In the genomic region with DNA sequence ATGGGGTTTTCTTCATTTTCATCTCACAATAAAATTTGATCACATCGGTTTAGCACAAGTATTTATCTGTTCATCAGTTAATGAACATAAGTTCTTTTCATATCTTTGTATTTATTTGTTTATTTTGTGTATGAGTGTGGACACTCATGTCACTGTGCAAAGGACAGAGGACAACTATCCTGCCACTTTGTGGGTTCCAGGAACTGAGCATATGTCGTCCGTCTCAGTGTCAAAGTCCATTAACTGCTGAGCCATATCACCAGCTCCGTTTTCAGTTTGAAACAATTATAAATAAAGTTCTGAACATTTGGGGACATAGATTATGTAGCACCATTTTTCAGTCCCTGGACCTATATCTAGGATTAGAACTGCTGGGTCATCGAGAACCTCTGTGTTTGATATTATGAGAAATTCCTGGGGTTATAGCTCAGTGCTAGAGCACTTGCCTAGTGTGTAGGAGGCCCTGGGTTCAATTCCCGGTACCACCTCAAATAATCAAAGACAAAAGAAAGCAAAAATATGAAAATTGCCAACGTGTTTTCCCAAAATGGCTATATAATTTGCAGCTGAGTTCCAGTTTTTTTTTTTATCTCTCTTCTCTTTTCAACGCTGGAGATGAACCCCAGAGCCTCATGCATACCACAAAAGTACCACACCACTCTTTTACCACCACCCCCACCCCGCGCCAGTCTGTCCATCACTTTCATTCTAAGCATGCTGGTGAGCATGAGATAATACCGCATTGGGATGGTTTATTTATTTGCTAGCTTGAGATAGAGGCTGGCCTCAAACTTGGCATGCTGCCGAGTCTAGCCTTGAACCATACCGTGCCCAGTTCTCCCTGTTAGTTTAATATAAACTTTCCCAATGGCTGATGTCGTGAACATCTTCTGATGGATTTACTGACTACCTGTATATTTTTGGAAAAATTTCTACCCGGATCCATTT, we compare ENCODE assay signal across 16 mouse cellular contexts. TPM values are rescaled to one million over a fixed set of nuclear protein-coding genes. Genes with fewer than 3 reads are reported as not detected.
DNase-seq lines count a peak whose midpoint lies in the region; ATAC-seq lines count a peak whose summit lies in the region.
"Had no signal": no experiment of that assay in that cellular context is flagged by ENCODE, and none has a peak within 500 bp of the region (broad histone marks: within the 10 kb centered on the region; RNA-seq: fewer than 3 reads in every experiment).

No protein-coding gene starts in this region.

- H3K27me3 ChIP-seq in liver, embryonic 16.5 days (ENCODE audit: control insufficient read depth, insufficient read depth, low read depth, low read length): no peaks in the 10 kb centered on the region
- H3K27me3 ChIP-seq in forebrain, embryonic 16.5 days (replicated peaks; ENCODE audit: control insufficient read depth, insufficient read depth, low read length): no peaks in the 10 kb centered on the region
- no peaks in the 10 kb centered on the region for H3K27me3 ChIP-seq in midbrain, embryonic 16.5 days (ENCODE audit: control insufficient read depth, insufficient read depth, low read depth, low read length)
- H3K27me3 ChIP-seq: hindbrain, embryonic 13.5 days; lung, embryonic 15.5 days had no signal

- DNase-seq in adrenal gland, adult (ENCODE audit: inconsistent age in 2 of 2, low spot score in 1 of 2): peak; percentile 34 to 51
- no peak for DNase-seq in adrenal gland, postnatal 4 days (ENCODE audit: low spot score in 2 of 2)
- DNase-seq in adrenal gland, adult 8-10 months: peak; percentile 18
- DNase-seq in kidney, adult 11 months: no peak
- DNase-seq: cerebellum, adult 9-11 months; kidney, postnatal 36 days; left cerebral cortex, postnatal 4 days; right cerebral cortex, postnatal 25 days had no signal

- peaks cover 49% of the 10 kb centered on the region for H3K4me1 ChIP-seq in liver, embryonic 16.5 days (ENCODE audit: control insufficient read depth, low read depth, low read length)
- peaks cover 21% of the 10 kb centered on the region for H3K4me1 ChIP-seq in forebrain, embryonic 16.5 days (replicated peaks; ENCODE audit: control insufficient read depth, insufficient read depth, low read length)
- peaks cover 26% of the 10 kb centered on the region for H3K4me1 ChIP-seq in midbrain, embryonic 16.5 days (ENCODE audit: control insufficient read depth, insufficient read depth, low read length)
- H3K4me1 ChIP-seq: lung, embryonic 15.5 days had no signal

- H3K9me3 ChIP-seq in liver, embryonic 16.5 days (replicated peaks; ENCODE audit: control insufficient read depth, low read length): no peaks in the 10 kb centered on the region
- no peaks in the 10 kb centered on the region for H3K9me3 ChIP-seq in forebrain, embryonic 16.5 days (ENCODE audit: control insufficient read depth, low read length)
- no peaks in the 10 kb centered on the region; the same call in 1 of the 2 replicates for H3K9me3 ChIP-seq in midbrain, embryonic 16.5 days (replicated peaks; ENCODE audit: control insufficient read depth, low read length, poor library complexity, severe bottlenecking)
- H3K9me3 ChIP-seq: hindbrain, embryonic 13.5 days; lung, embryonic 15.5 days had no signal

- H3K27ac ChIP-seq in liver, embryonic 16.5 days (ENCODE audit: low read length): peak overlapping the region; percentile 84
- no peak overlapping the region for H3K27ac ChIP-seq in forebrain, embryonic 16.5 days (ENCODE audit: low read length)
- no peak overlapping the region for H3K27ac ChIP-seq in midbrain, embryonic 16.5 days (ENCODE audit: low read length)
- H3K27ac ChIP-seq: forebrain, embryonic 10.5 days; lung, embryonic 15.5 days; midbrain, embryonic 10.5 days had no signal

- no peaks in the 10 kb centered on the region for H3K36me3 ChIP-seq in liver, embryonic 16.5 days (ENCODE audit: control insufficient read depth, insufficient read depth)
- H3K36me3 ChIP-seq in forebrain, embryonic 16.5 days (ENCODE audit: control insufficient read depth, insufficient read depth): no peaks in the 10 kb centered on the region
- H3K36me3 ChIP-seq in midbrain, embryonic 16.5 days (ENCODE audit: control insufficient read depth, insufficient read depth, low read length): no peaks in the 10 kb centered on the region
- H3K36me3 ChIP-seq: lung, embryonic 15.5 days had no signal

- H3K9ac ChIP-seq in liver, embryonic 16.5 days (ENCODE audit: low read depth, low read length): peak overlapping the region; percentile 44
- no peak overlapping the region for H3K9ac ChIP-seq in forebrain, embryonic 16.5 days (replicated peaks; ENCODE audit: low read depth, low read length)
- no peak overlapping the region for H3K9ac ChIP-seq in midbrain, embryonic 16.5 days (ENCODE audit: low read depth, low read length)
- H3K9ac ChIP-seq: hindbrain, embryonic 13.5 days; lung, embryonic 15.5 days had no signal

- peak overlapping the region; percentile 59 for H3K4me2 ChIP-seq in liver, embryonic 16.5 days (ENCODE audit: low read depth, low read length)
- no peak overlapping the region for H3K4me2 ChIP-seq in forebrain, embryonic 16.5 days (ENCODE audit: low read length)
- no peak overlapping the region for H3K4me2 ChIP-seq in midbrain, embryonic 16.5 days (ENCODE audit: low read length)
- H3K4me2 ChIP-seq: hindbrain, embryonic 13.5 days; lung, embryonic 15.5 days had no signal

- H3K4me3 ChIP-seq in liver, embryonic 16.5 days (ENCODE audit: low read depth, low read length): peak overlapping the region; percentile 25
- H3K4me3 ChIP-seq in forebrain, embryonic 16.5 days (replicated peaks; ENCODE audit: low read length): no peak overlapping the region
- H3K4me3 ChIP-seq in midbrain, embryonic 16.5 days (ENCODE audit: low read depth, low read length): no peak overlapping the region
- H3K4me3 ChIP-seq: forebrain, embryonic 10.5 days; hindbrain, embryonic 13.5 days; lung, embryonic 15.5 days; midbrain, embryonic 10.5 days had no signal

- ATAC-seq in erythroid progenitor cell, adult 5-6 weeks (replicated peaks; ENCODE audit: low FRiP score, poor library complexity, severe bottlenecking): peak; percentile 83
- peak; percentile 93 for ATAC-seq in liver, embryonic 16.5 days (ENCODE audit: low read depth)
- ATAC-seq in forebrain, embryonic 16.5 days: no peak
- no peak for ATAC-seq in midbrain, embryonic 16.5 days

- WGBS in liver, embryonic 16.5 days (ENCODE audit: insufficient replicate concordance): 25% methylated on average over 15 of the region's 15 CpGs
- 91% methylated on average over 15 of the region's 15 CpGs for WGBS in forebrain, embryonic 16.5 days
- WGBS in midbrain, embryonic 16.5 days: 93% methylated on average over 15 of the region's 15 CpGs

RNA-seq across cellular contexts. Expression of a gene that starts 28.6 kb away (rescaled TPM):
- total RNA-seq in adrenal gland, postnatal 4 days (2021): 10 to 100 TPM; 15.4 to 24.6 TPM
- total RNA-seq in adrenal gland, adult 8-10 months (2022): 1 to 10 TPM; 8.3 to 9.8 (median 8.7) TPM
- total RNA-seq in erythroid progenitor cell, adult 5-6 weeks (2015; ENCODE audit: low replicate concordance): 90.1 and 95.5 TPM in 2 replicates
- 69.6 and 91.1 TPM in 2 replicates for total RNA-seq in erythroid progenitor cell, adult 5-6 weeks (2017; ENCODE audit: low replicate concordance)
- 5.7 and 6.0 TPM in 2 replicates for polyA plus RNA-seq in liver, embryonic 16.5 days (2015; fragmentation: Nextera tagmentation; extraction: Ambion mirVana)
- polyA plus RNA-seq in forebrain, embryonic 16.5 days (2015; fragmentation: Nextera tagmentation; extraction: Ambion mirVana): 74.6 and 77.0 TPM in 2 replicates
- polyA plus RNA-seq in midbrain, embryonic 16.5 days (2015; fragmentation: Nextera tagmentation; extraction: Ambion mirVana): 58.3 and 74.4 TPM in 2 replicates

Comparison
In these comparisons a context has a peak if more than half of its experiments do, and no peak if none do; other contexts are left out.
1. DNase-seq: peak in adrenal gland, adult (2 of 2) and adrenal gland, adult 8-10 months (single experiment); none in adrenal gland, postnatal 4 days (0 of 2) and kidney, adult 11 months (single experiment).
2. ATAC-seq: peak in erythroid progenitor cell, adult 5-6 weeks (single experiment) and liver, embryonic 16.5 days (single experiment); none in forebrain, embryonic 16.5 days (single experiment) and midbrain, embryonic 16.5 days (single experiment).